Mouse (Mus musculus): ENCODE results near the gene Ctnnd1. TPM values are rescaled to one million over a fixed set of nuclear protein-coding genes. Genes with fewer than 3 reads are reported as not detected.

Ctnnd1 gene
- total and polyA plus RNA-seq, 2 experiments from 2014 or later: 13.7 to 81.1 TPM

- Histone ChIP-seq H3K27me3 (ENCODE audit: insufficient read depth, low read length) (no peaks in the 10 kb centered on the region), H3K4me1 (ENCODE audit: insufficient read depth, low read length) (0 out of 2 replicates have a peak, but pooled peaks cover 7% of the 10 kb centered on the region), H3K36me3 (ENCODE audit: insufficient read depth, low read length) (no peaks in the 10 kb centered on the region), H3K27ac (ENCODE audit: low read depth, low read length) (no peak overlapping the region), H3K4me2 (ENCODE audit: low read depth, low read length, poor library complexity, severe bottlenecking) (no peak overlapping the region), H3K9ac (replicated peaks; ENCODE audit: low read length, poor library complexity, severe bottlenecking) (no peak overlapping the region), H3K9me3 (ENCODE audit: low read length) (no peaks in the 10 kb centered on the region), H3K4me3 (ENCODE audit: low read depth, low read length) (no peak overlapping the region)
- no peak for TF ChIP-seq CTCF (IDR thresholded peaks at IDR 0.05)
- ATAC-seq (ENCODE audit: low FRiP score) (no peak), DNase-seq (ENCODE audit: low spot score) (no peak)
- 86% methylated on average over 4 of the region's 4 CpGs for WGBS
These were observed 16.6 kb downstream of the Ctnnd1 start for GRCm38 (mm10) chr2:84634006-84634405.

DNA sequence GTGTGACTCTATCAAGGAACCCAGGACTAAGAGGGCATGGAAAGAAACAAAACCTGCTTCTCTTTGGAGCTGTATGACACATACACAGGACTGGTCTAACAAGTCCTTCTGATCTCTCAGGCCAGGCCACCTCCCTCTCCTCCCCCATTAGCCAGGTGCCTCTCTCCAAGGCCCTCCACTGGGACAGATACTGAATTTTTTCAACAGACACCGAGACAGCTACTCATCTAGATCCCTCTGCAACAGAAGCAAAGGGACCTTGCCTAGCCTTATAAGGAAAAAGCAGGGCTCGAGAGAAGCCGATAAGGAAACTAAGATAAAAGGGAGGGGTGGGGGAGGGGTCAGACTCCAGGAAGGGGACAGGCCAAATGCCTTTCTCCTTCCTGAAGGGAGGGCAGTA is 17.6 kb downstream of the Ctnnd1 start:
- no peak for TF ChIP-seq CTCF (IDR thresholded peaks at IDR 0.05)
- ATAC-seq (ENCODE audit: low FRiP score) (no peak), DNase-seq (ENCODE audit: low spot score) (no peak)
- Histone ChIP-seq H3K36me3 (ENCODE audit: insufficient read depth, low read length) (no peaks in the 10 kb centered on the region), H3K4me3 (ENCODE audit: low read depth, low read length) (no peak overlapping the region), H3K27ac (ENCODE audit: low read depth, low read length) (no peak overlapping the region), H3K9me3 (ENCODE audit: low read length) (no peaks in the 10 kb centered on the region), H3K4me1 (ENCODE audit: insufficient read depth, low read length) (0 out of 2 replicates have a peak, but pooled peaks cover 7% of the 10 kb centered on the region), H3K27me3 (ENCODE audit: insufficient read depth, low read length) (no peaks in the 10 kb centered on the region), H3K4me2 (ENCODE audit: low read depth, low read length, poor library complexity, severe bottlenecking) (no peak overlapping the region), H3K9ac (replicated peaks; ENCODE audit: low read length, poor library complexity, severe bottlenecking) (no peak overlapping the region)
- WGBS: 10% methylated on average over 3 of the region's 3 CpGs

GRCm38 (mm10) chr2:84632001-84632400 is 18.6 kb downstream of the Ctnnd1 start:
- Histone ChIP-seq H3K4me2 (ENCODE audit: low read depth, low read length, poor library complexity, severe bottlenecking) (no peak overlapping the region), H3K9ac (replicated peaks; ENCODE audit: low read length, poor library complexity, severe bottlenecking) (no peak overlapping the region), H3K36me3 (ENCODE audit: insufficient read depth, low read length) (no peaks in the 10 kb centered on the region), H3K9me3 (ENCODE audit: low read length) (no peaks in the 10 kb centered on the region), H3K27ac (ENCODE audit: low read depth, low read length) (no peak overlapping the region), H3K4me3 (ENCODE audit: low read depth, low read length) (no peak overlapping the region), H3K4me1 (ENCODE audit: insufficient read depth, low read length) (0 out of 2 replicates have a peak, but pooled peaks cover 7% of the 10 kb centered on the region), H3K27me3 (ENCODE audit: insufficient read depth, low read length) (no peaks in the 10 kb centered on the region)
- DNase-seq (ENCODE audit: low spot score) (no peak), ATAC-seq (ENCODE audit: low FRiP score) (no peak)
- no peak for TF ChIP-seq CTCF (IDR thresholded peaks at IDR 0.05)
- 93% methylated on average over 1 of the region's 1 CpGs for WGBS

- no peak overlapping the region for H3K4me3 ChIP-seq (ENCODE audit: low read depth, low read length)
- TF ChIP-seq CTCF (IDR thresholded peaks at IDR 0.05): no peak
- ATAC-seq (ENCODE audit: low FRiP score) (no peak), DNase-seq (ENCODE audit: low spot score) (no peak)
- H3K9me3 ChIP-seq (ENCODE audit: low read length): no peaks in the 10 kb centered on the region
- H3K27ac ChIP-seq (ENCODE audit: low read depth, low read length): no peak overlapping the region
- WGBS: 66% methylated on average over 3 of the region's 3 CpGs
- H3K4me2 ChIP-seq (ENCODE audit: low read depth, low read length, poor library complexity, severe bottlenecking): no peak overlapping the region
- no peaks in the 10 kb centered on the region for H3K27me3 ChIP-seq (ENCODE audit: insufficient read depth, low read length)
- peaks cover under 1% of the 10 kb centered on the region; the same call in 1 of the 2 replicates for H3K36me3 ChIP-seq (ENCODE audit: insufficient read depth, low read length)
- peaks cover 3% of the 10 kb centered on the region; the same call in 1 of the 2 replicates for H3K4me1 ChIP-seq (ENCODE audit: insufficient read depth, low read length)
- no peak overlapping the region for H3K9ac ChIP-seq (replicated peaks; ENCODE audit: low read length, poor library complexity, severe bottlenecking)
These were observed 23.5 kb downstream of the Ctnnd1 start for GRCm38 (mm10) chr2:84627036-84627435.

- peaks cover 3% of the 10 kb centered on the region; the same call in 1 of the 2 replicates for H3K4me1 ChIP-seq (ENCODE audit: insufficient read depth, low read length)
- no peak overlapping the region for H3K4me3 ChIP-seq (ENCODE audit: low read depth, low read length)
- 80% methylated on average over 7 of the region's 7 CpGs for WGBS
- H3K9me3 ChIP-seq (ENCODE audit: low read length): no peaks in the 10 kb centered on the region
- no peak overlapping the region for H3K27ac ChIP-seq (ENCODE audit: low read depth, low read length)
- no peak overlapping the region for H3K4me2 ChIP-seq (ENCODE audit: low read depth, low read length, poor library complexity, severe bottlenecking)
- H3K27me3 ChIP-seq (ENCODE audit: insufficient read depth, low read length): no peaks in the 10 kb centered on the region
- DNase-seq (ENCODE audit: low spot score): no peak
- no peak for TF ChIP-seq CTCF (IDR thresholded peaks at IDR 0.05)
- peaks cover 4% of the 10 kb centered on the region; the same call in 1 of the 2 replicates for H3K36me3 ChIP-seq (ENCODE audit: insufficient read depth, low read length)
- no peak overlapping the region for H3K9ac ChIP-seq (replicated peaks; ENCODE audit: low read length, poor library complexity, severe bottlenecking)
- no peak for ATAC-seq (ENCODE audit: low FRiP score)
These were observed 24.1 kb downstream of the Ctnnd1 start for GRCm38 (mm10) chr2:84626366-84626975.

DNA sequence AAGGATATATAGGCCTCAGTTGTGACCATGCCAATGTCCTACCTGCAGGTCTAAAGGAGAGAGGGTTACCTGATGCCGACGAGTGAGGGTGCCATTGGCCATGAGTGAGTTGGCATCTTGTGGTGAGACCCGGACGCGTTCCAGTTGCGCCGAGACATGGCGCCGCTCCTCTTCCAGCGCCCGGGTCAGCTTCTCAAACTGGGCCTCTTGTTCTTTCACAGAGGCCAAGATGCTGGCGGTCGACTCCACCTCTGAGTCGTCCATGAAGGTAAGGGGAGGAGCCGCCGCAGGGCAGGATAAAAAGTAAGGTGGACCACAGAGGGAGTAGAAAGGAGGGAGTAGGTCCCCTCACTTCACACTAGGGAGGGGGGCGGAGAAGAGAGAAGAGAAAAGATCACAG is 26.4 kb downstream of the Ctnnd1 start:
- no peaks in the 10 kb centered on the region for H3K27me3 ChIP-seq (ENCODE audit: insufficient read depth, low read length)
- no peak for TF ChIP-seq CTCF (IDR thresholded peaks at IDR 0.05)
- no peak for DNase-seq (ENCODE audit: low spot score)
- WGBS: 95% methylated on average over 17 of the region's 17 CpGs
- H3K27ac ChIP-seq (ENCODE audit: low read depth, low read length): no peak overlapping the region
- no peak overlapping the region for H3K4me3 ChIP-seq (ENCODE audit: low read depth, low read length)
- peaks cover 3% of the 10 kb centered on the region; the same call in 1 of the 2 replicates for H3K4me1 ChIP-seq (ENCODE audit: insufficient read depth, low read length)
- no peak for ATAC-seq (ENCODE audit: low FRiP score)
- H3K9me3 ChIP-seq (ENCODE audit: low read length): no peaks in the 10 kb centered on the region
- H3K9ac ChIP-seq (replicated peaks; ENCODE audit: low read length, poor library complexity, severe bottlenecking): no peak overlapping the region
- no peak overlapping the region for H3K4me2 ChIP-seq (ENCODE audit: low read depth, low read length, poor library complexity, severe bottlenecking)
- peaks cover 19% of the 10 kb centered on the region for H3K36me3 ChIP-seq (ENCODE audit: insufficient read depth, low read length)

Data from midbrain, postnatal 0 days (tissue).